Mouse (Mus musculus): Measurements from ENCODE around the gene Evc2. TPM values are rescaled to one million over a fixed set of nuclear protein-coding genes. Genes with fewer than 3 reads are reported as not detected.

Evc2 gene
- polyA plus RNA-seq, 1 experiment from 2014 or later = 5.0 TPM

DNA sequence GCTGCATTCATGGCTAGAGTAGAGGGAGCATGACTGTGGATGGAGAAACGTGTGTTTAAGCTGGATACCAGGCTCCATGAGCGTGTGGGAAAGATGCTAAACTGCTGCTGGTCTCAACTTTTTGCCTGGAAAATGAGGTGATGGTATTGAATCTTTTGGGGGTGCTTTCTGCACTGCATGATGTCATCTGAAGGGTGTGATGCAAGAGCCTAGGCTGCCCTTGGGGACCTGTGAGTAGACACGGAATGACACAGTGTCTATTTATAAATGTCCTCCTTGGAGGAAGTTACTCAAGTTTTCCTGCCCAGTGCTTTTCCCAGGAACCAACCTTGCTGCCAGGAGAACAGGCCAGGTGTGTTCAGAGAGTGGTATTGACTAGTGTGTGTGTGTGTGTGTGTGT lies 50.3 kb downstream of the Evc2 start:
- H3K9ac ChIP-seq (ENCODE audit: low read depth, low read length) = no peak overlapping the region
- no peaks in the 10 kb centered on the region for H3K27me3 ChIP-seq (ENCODE audit: control insufficient read depth, insufficient read depth, low read depth, low read length)
- H3K4me1 ChIP-seq (ENCODE audit: control insufficient read depth, insufficient read depth, low read length) = no peaks in the 10 kb centered on the region
- WGBS = 89% methylated on average over 3 of the region's 3 CpGs
- no peak overlapping the region for H3K4me3 ChIP-seq (ENCODE audit: low read depth, low read length)
- no peak overlapping the region for H3K4me2 ChIP-seq (ENCODE audit: low read length)
- H3K27ac ChIP-seq (ENCODE audit: low read length) = no peak overlapping the region
- no peaks in the 10 kb centered on the region for H3K9me3 ChIP-seq (replicated peaks; ENCODE audit: control insufficient read depth, low read length, poor library complexity, severe bottlenecking)
- no peak for ATAC-seq
- no peaks in the 10 kb centered on the region for H3K36me3 ChIP-seq (ENCODE audit: control insufficient read depth, insufficient read depth, low read length)

- 80% methylated on average over 13 of the region's 13 CpGs for WGBS
- H3K27ac ChIP-seq (ENCODE audit: low read length) = no peak overlapping the region
Measured at GRCm38 (mm10) chr5:37389808-37390495, 51.7 kb downstream of the Evc2 start.

GRCm38 (mm10) chr5:37390923-37391322 lies 52.6 kb downstream of the Evc2 start:
- ATAC-seq = no peak
- H3K36me3 ChIP-seq (ENCODE audit: control insufficient read depth, insufficient read depth, low read length) = no peaks in the 10 kb centered on the region
- no peak overlapping the region for H3K4me2 ChIP-seq (ENCODE audit: low read length)
- no peak overlapping the region for H3K4me3 ChIP-seq (ENCODE audit: low read depth, low read length)
- H3K4me1 ChIP-seq (ENCODE audit: control insufficient read depth, insufficient read depth, low read length) = peaks cover 8% of the 10 kb centered on the region
- WGBS = 95% methylated on average over 10 of the region's 10 CpGs
- H3K9ac ChIP-seq (ENCODE audit: low read depth, low read length) = no peak overlapping the region
- no peak overlapping the region for H3K27ac ChIP-seq (ENCODE audit: low read length)
- H3K27me3 ChIP-seq (ENCODE audit: control insufficient read depth, insufficient read depth, low read depth, low read length) = no peaks in the 10 kb centered on the region
- H3K9me3 ChIP-seq (replicated peaks; ENCODE audit: control insufficient read depth, low read length, poor library complexity, severe bottlenecking) = no peaks in the 10 kb centered on the region

More at GRCm38 (mm10) chr5:37389808-37390495, 51.7 kb downstream of the Evc2 start:
- no peaks in the 10 kb centered on the region for H3K36me3 ChIP-seq (ENCODE audit: control insufficient read depth, insufficient read depth, low read length)
- no peaks in the 10 kb centered on the region for H3K27me3 ChIP-seq (ENCODE audit: control insufficient read depth, insufficient read depth, low read depth, low read length)
- H3K9ac ChIP-seq (ENCODE audit: low read depth, low read length) = no peak overlapping the region
- no peak overlapping the region for H3K4me2 ChIP-seq (ENCODE audit: low read length)
- ATAC-seq = no peak
- no peak overlapping the region for H3K4me3 ChIP-seq (ENCODE audit: low read depth, low read length)
- H3K9me3 ChIP-seq (replicated peaks; ENCODE audit: control insufficient read depth, low read length, poor library complexity, severe bottlenecking) = no peaks in the 10 kb centered on the region
- H3K4me1 ChIP-seq (ENCODE audit: control insufficient read depth, insufficient read depth, low read length) = peaks cover under 1% of the 10 kb centered on the region; the same call in 1 of the 2 replicates

DNA sequence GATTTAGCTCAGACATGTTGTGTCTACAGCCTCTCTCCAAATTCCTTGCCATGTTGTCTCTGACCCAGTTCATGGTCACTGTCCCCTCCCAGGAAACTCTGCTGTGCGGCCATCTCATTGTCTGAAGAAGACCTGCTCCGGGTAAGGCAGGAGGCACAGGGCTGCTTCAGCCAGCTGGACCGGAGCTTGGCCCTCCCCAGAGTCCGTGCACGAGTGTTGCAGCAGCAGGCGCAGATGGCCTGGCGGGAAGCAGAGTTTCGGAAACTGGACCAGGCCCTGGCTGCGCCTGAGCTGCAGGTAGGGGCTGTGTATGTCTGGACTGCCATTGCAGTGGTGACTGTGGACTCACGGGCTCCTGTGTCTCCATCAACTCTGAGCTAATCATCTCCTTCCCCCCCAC lies 53.6 kb downstream of the Evc2 start:
- no peak overlapping the region for H3K27ac ChIP-seq (ENCODE audit: low read length)
- WGBS = 89% methylated on average over 10 of the region's 10 CpGs
- H3K4me1 ChIP-seq (ENCODE audit: control insufficient read depth, insufficient read depth, low read length) = peaks cover 8% of the 10 kb centered on the region
- H3K4me3 ChIP-seq (ENCODE audit: low read depth, low read length) = no peak overlapping the region
- no peak overlapping the region for H3K9ac ChIP-seq (ENCODE audit: low read depth, low read length)
- H3K4me2 ChIP-seq (ENCODE audit: low read length) = no peak overlapping the region
- H3K27me3 ChIP-seq (ENCODE audit: control insufficient read depth, insufficient read depth, low read depth, low read length) = no peaks in the 10 kb centered on the region
- ATAC-seq = no peak
- no peaks in the 10 kb centered on the region for H3K36me3 ChIP-seq (ENCODE audit: control insufficient read depth, insufficient read depth, low read length)
- H3K9me3 ChIP-seq (replicated peaks; ENCODE audit: control insufficient read depth, low read length, poor library complexity, severe bottlenecking) = no peaks in the 10 kb centered on the region

DNA sequence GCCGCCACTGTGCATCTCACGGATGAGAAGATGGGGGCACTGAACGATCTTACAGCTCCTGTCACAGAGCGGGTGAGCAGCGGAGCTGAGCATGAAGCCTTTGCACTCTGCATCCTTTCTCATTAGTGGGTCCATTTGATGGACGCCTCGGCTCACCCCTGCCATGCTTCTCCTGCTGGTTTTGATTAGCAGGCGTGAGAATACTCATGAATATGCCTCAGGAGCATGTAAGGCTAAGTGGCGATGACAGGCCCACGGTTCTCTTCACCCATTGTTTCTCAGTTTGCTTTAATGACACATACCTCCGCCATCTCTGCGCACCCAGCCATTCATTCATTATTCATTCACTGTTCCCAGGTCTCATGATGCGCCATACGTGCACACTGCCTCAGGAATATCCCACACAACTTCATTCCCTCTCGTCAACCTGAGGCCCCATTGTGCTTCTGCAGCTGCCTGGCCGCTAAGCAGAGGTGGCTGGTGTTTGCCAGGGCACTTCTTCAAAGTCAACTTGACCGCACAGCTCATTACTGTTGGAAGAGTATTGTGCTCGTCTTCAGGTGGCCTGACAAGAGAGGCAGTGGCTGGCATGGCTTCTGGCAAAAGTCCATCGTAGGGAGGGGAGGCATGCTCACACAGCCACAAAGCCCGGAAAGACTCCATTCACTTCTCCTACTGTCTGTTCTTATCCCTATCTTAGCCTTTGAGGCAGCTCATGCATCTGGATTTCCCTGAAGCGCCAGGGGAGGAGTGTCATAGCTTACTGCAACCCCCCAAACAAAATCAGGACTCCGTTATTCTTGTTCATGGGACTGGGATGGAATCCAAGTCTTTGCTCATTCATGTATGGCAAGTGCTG lies 57.1 kb downstream of the Evc2 start:
- H3K4me2 ChIP-seq (ENCODE audit: low read length) = peak overlapping the region; percentile 7; the same call in 1 of the 2 replicates
- H3K9ac ChIP-seq (ENCODE audit: low read depth, low read length) = no peak overlapping the region
- ATAC-seq = peak; percentile 84
- no peak overlapping the region for H3K4me3 ChIP-seq (ENCODE audit: low read depth, low read length)
- peak overlapping the region; percentile 15; the same call in 1 of the 2 replicates for H3K27ac ChIP-seq (ENCODE audit: low read length)
- no peaks in the 10 kb centered on the region for H3K9me3 ChIP-seq (replicated peaks; ENCODE audit: control insufficient read depth, low read length, poor library complexity, severe bottlenecking)
- H3K27me3 ChIP-seq (ENCODE audit: control insufficient read depth, insufficient read depth, low read depth, low read length) = no peaks in the 10 kb centered on the region
- 33% methylated on average over 22 of the region's 22 CpGs for WGBS
- H3K36me3 ChIP-seq (ENCODE audit: control insufficient read depth, insufficient read depth, low read length) = no peaks in the 10 kb centered on the region
- H3K4me1 ChIP-seq (ENCODE audit: control insufficient read depth, insufficient read depth, low read length) = peaks cover 8% of the 10 kb centered on the region

DNA sequence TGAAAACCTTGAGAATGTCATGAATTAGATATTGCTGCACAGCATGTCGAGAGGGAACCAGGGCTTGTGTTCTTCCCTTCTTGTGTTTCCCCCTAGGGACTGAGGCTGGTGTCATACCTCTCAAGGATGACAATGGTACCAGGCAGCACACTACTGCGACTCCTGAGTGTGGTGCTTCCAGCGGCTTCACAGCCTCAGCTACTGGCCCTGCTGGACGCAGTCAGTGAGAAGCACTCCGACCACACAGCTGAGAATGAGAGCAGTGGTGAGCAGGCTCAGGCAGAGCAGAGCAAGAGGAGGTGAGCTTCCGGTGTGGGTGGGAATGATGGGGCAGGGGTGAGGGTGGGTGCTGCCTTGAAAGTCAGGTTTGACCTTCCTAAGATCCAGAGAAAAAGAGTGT lies 80.7 kb downstream of the Evc2 start:
- Histone ChIP-seq H3K36me3 (ENCODE audit: control insufficient read depth, insufficient read depth, low read length) (no peaks in the 10 kb centered on the region), H3K4me1 (ENCODE audit: control insufficient read depth, insufficient read depth, low read length) (no peaks in the 10 kb centered on the region; the same call in 1 of the 2 replicates), H3K9ac (ENCODE audit: low read depth, low read length) (no peak overlapping the region), H3K4me3 (ENCODE audit: low read depth, low read length) (no peak overlapping the region), H3K4me2 (ENCODE audit: low read length) (no peak overlapping the region), H3K27ac (ENCODE audit: low read length) (0 out of 2 replicates have a peak overlapping the region, but pooled peaks have one; percentile 35), H3K27me3 (ENCODE audit: control insufficient read depth, insufficient read depth, low read depth, low read length) (no peaks in the 10 kb centered on the region), H3K9me3 (replicated peaks; ENCODE audit: control insufficient read depth, low read length, poor library complexity, severe bottlenecking) (no peaks in the 10 kb centered on the region)
- ATAC-seq = no peak
- 80% methylated on average over 6 of the region's 6 CpGs for WGBS

GRCm38 (mm10) chr5:37427210-37427609 lies 88.9 kb downstream of the Evc2 start:
- Histone ChIP-seq H3K36me3 (ENCODE audit: control insufficient read depth, insufficient read depth, low read length) (no peaks in the 10 kb centered on the region), H3K27me3 (ENCODE audit: control insufficient read depth, insufficient read depth, low read depth, low read length) (no peaks in the 10 kb centered on the region), H3K4me2 (ENCODE audit: low read length) (no peak overlapping the region), H3K4me1 (ENCODE audit: control insufficient read depth, insufficient read depth, low read length) (no peaks in the 10 kb centered on the region), H3K27ac (ENCODE audit: low read length) (no peak overlapping the region), H3K9ac (ENCODE audit: low read depth, low read length) (no peak overlapping the region), H3K9me3 (replicated peaks; ENCODE audit: control insufficient read depth, low read length, poor library complexity, severe bottlenecking) (no peaks in the 10 kb centered on the region), H3K4me3 (ENCODE audit: low read depth, low read length) (no peak overlapping the region)
- ATAC-seq = no peak

DNA sequence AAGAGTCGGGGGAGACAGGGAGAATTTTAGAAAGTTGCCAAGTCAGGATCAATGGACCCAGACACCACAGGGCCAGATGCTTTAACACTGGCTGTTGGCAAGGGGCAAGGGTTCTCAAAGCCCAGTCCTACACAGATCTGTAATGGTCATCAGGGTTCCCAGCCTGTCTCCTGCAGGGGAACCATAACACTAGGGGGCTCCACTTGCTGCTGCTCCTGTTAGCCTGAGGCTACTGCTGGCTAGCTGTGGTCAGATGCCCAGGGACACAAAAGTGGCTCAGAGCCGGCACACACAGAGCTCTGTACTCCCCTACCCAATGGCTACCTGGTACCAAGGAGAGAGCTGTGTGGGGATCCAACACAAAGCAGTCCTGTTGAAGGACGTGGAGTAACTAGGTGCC lies 97.1 kb downstream of the Evc2 start:
- Histone ChIP-seq H3K27me3 (ENCODE audit: control insufficient read depth, insufficient read depth, low read depth, low read length) (no peaks in the 10 kb centered on the region), H3K4me3 (ENCODE audit: low read depth, low read length) (no peak overlapping the region), H3K4me2 (ENCODE audit: low read length) (no peak overlapping the region), H3K9ac (ENCODE audit: low read depth, low read length) (no peak overlapping the region), H3K27ac (ENCODE audit: low read length) (no peak overlapping the region), H3K36me3 (ENCODE audit: control insufficient read depth, insufficient read depth, low read length) (no peaks in the 10 kb centered on the region), H3K9me3 (replicated peaks; ENCODE audit: control insufficient read depth, low read length, poor library complexity, severe bottlenecking) (no peaks in the 10 kb centered on the region), H3K4me1 (ENCODE audit: control insufficient read depth, insufficient read depth, low read length) (no peaks in the 10 kb centered on the region)
- 62% methylated on average over 3 of the region's 3 CpGs for WGBS
- ATAC-seq = no peak

DNA sequence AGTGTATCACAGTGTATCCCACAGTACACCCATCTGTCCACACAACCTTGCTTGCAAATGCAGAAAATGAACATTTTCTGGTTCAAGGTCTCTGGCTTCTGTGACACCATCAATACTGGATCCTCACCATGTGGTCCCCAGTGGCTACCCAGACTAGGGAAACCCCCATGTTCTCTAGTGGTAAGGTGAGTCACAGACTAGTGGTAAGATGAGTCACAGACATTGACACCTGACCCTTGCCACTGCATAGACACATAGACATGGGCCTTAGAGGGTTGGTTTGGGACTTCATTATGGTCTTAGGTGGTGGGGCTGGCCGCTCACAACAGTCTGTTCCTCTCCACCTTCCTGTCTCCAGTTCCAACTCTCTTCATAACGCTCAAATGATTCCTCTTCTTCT lies 104.5 kb downstream of the Evc2 start:
- Histone ChIP-seq H3K9ac (ENCODE audit: low read depth, low read length) (no peak overlapping the region), H3K27me3 (ENCODE audit: control insufficient read depth, insufficient read depth, low read depth, low read length) (no peaks in the 10 kb centered on the region), H3K4me1 (ENCODE audit: control insufficient read depth, insufficient read depth, low read length) (no peaks in the 10 kb centered on the region), H3K4me3 (ENCODE audit: low read depth, low read length) (no peak overlapping the region), H3K9me3 (replicated peaks; ENCODE audit: control insufficient read depth, low read length, poor library complexity, severe bottlenecking) (no peaks in the 10 kb centered on the region; the same call in 1 of the 2 replicates), H3K36me3 (ENCODE audit: control insufficient read depth, insufficient read depth, low read length) (no peaks in the 10 kb centered on the region), H3K27ac (ENCODE audit: low read length) (no peak overlapping the region), H3K4me2 (ENCODE audit: low read length) (no peak overlapping the region)
- ATAC-seq = no peak
- 81% methylated on average over 2 of the region's 2 CpGs for WGBS
